Mouse (Mus musculus) hindbrain, embryonic 11.5 days (tissue): ENCODE measurements around the gene Atf1. TPM values are rescaled to one million over a fixed set of nuclear protein-coding genes. Genes with fewer than 3 reads are reported as not detected.

ENCODE experiments used
- ATAC-seq: fragments of 200-750 bp; cut with Nextera tagmentation; 2 replicates; pipeline ENCODE4 v1.8.0; 2017; ENCODE audit warnings: mild to moderate bottlenecking, moderate TSS enrichment, moderate library complexity; ENCODE audit not compliant: low FRiP score
- DNase-seq: peaks from one replicate; pipeline ENCODE4 v3.0.0-alpha.2; 2015; ENCODE audit warnings: low spot score
- H3K27ac ChIP-seq: fragments of 300-500 bp; sonication (generic); 2 replicates; pipeline ENCODE4 v1.5.1; 2014; ENCODE audit warnings: mild to moderate bottlenecking, low read depth, low read length
- H3K27me3 ChIP-seq: fragments of 300-500 bp; sonication (generic); 2 replicates; pipeline ENCODE4 v1.6.1; 2014; ENCODE audit warnings: mild to moderate bottlenecking, low read length, moderate library complexity, mixed read lengths; ENCODE audit not compliant: control insufficient read depth, insufficient read depth
- H3K36me3 ChIP-seq: fragments of 300-500 bp; sonication (generic); 2 replicates; pipeline ENCODE4 v1.6.1; 2014; ENCODE audit warnings: mild to moderate bottlenecking, low read length, moderate library complexity, mixed read lengths; ENCODE audit not compliant: control insufficient read depth, insufficient read depth
- H3K4me1 ChIP-seq: fragments of 300-500 bp; sonication (generic); replicated peaks from 2 replicates; pipeline ENCODE4 v1.6.1; 2014; ENCODE audit warnings: low read length, mixed read lengths; ENCODE audit not compliant: control insufficient read depth, insufficient read depth
- H3K4me2 ChIP-seq: fragments of 300-500 bp; sonication (generic); replicated peaks from 2 replicates; pipeline ENCODE4 v1.6.1; 2014; ENCODE audit warnings: mild to moderate bottlenecking, low read depth, low read length
- H3K4me3 ChIP-seq: fragments of 300-500 bp; sonication (generic); 2 replicates; pipeline ENCODE4 v1.5.1; 2014; ENCODE audit warnings: low read depth, low read length
- H3K9ac ChIP-seq: fragments of 300-500 bp; sonication (generic); 2 replicates; pipeline ENCODE4 v1.6.1; 2014; ENCODE audit warnings: low read depth, low read length
- H3K9me3 ChIP-seq: fragments of 300-500 bp; sonication (generic); 2 replicates; pipeline ENCODE4 v1.6.1; 2016; ENCODE audit warnings: low read length; ENCODE audit not compliant: control insufficient read depth
- WGBS: fragments of 180-500 bp; shearing (Covaris S2); extraction: QIAGEN DNeasy Blood & Tissue Kit; methylation state at CpG from one replicate; pipeline ENCODE4 v1.1.7; 2014; 5-methylcytosine and 5-hydroxymethylcytosine counted together
- polyA plus RNA-seq: library from polyadenylated mRNA; unstranded; fragments of >200 nt; fragmentation: Nextera tagmentation; extraction: Ambion mirVana; gene quantifications from 2 replicates; pipeline ENCODE4 v1.2.1, GENCODE M21; 2014

Gene Atf1
- polyA plus RNA-seq, 1 experiment from 2014 or later: 35.5 TPM

GRCm38 (mm10) chr15:100186234-100186633 is 41.4 kb upstream of the Atf1 start:
- Histone ChIP-seq H3K4me1 (no peaks in the 10 kb centered on the region), H3K9ac (no peak overlapping the region), H3K27me3 (no peaks in the 10 kb centered on the region), H3K4me2 (no peak overlapping the region), H3K4me3 (no peak overlapping the region), H3K9me3 (no peaks in the 10 kb centered on the region), H3K36me3 (peaks cover 8% of the 10 kb centered on the region; the same call in 1 of the 2 replicates), H3K27ac (no peak overlapping the region)
- DNase-seq (no peak), ATAC-seq (no peak)
- 91% methylated on average over 9 of the region's 9 CpGs for WGBS

GRCm38 (mm10) chr15:100186882-100187672 is 40.5 kb upstream of the Atf1 start:
- DNase-seq (no peak), ATAC-seq (no peak)
- Histone ChIP-seq H3K9ac (no peak overlapping the region), H3K9me3 (no peaks in the 10 kb centered on the region), H3K36me3 (peaks cover 14% of the 10 kb centered on the region; the same call in 1 of the 2 replicates), H3K4me3 (no peak overlapping the region), H3K27me3 (no peaks in the 10 kb centered on the region), H3K4me1 (no peaks in the 10 kb centered on the region), H3K4me2 (no peak overlapping the region), H3K27ac (no peak overlapping the region)
- WGBS: 94% methylated on average over 8 of the region's 8 CpGs

GRCm38 (mm10) chr15:100188542-100188941 is 39.1 kb upstream of the Atf1 start:
- Histone ChIP-seq H3K27ac (no peak overlapping the region), H3K9me3 (no peaks in the 10 kb centered on the region), H3K4me2 (no peak overlapping the region), H3K4me3 (no peak overlapping the region), H3K9ac (no peak overlapping the region), H3K36me3 (peaks cover 13% of the 10 kb centered on the region; the same call in 1 of the 2 replicates), H3K27me3 (no peaks in the 10 kb centered on the region), H3K4me1 (no peaks in the 10 kb centered on the region)
- DNase-seq (peak; percentile 39), ATAC-seq (no peak)
- 92% methylated on average over 5 of the region's 5 CpGs for WGBS

- WGBS: 84% methylated on average over 14 of the region's 14 CpGs
- Histone ChIP-seq H3K4me3 (no peak overlapping the region), H3K27ac (no peak overlapping the region), H3K4me2 (no peak overlapping the region), H3K27me3 (no peaks in the 10 kb centered on the region), H3K36me3 (peaks cover 13% of the 10 kb centered on the region; the same call in 1 of the 2 replicates), H3K9ac (no peak overlapping the region), H3K4me1 (no peaks in the 10 kb centered on the region), H3K9me3 (no peaks in the 10 kb centered on the region)
- no peak for ATAC-seq
- no peak for DNase-seq
Observed at GRCm38 (mm10) chr15:100188962-100189404, 38.6 kb upstream of the Atf1 start.

GRCm38 (mm10) chr15:100190083-100190482 is 37.5 kb upstream of the Atf1 start:
- no peaks in the 10 kb centered on the region for H3K27me3 ChIP-seq
- peaks cover 13% of the 10 kb centered on the region for H3K36me3 ChIP-seq
- DNase-seq (no peak), ATAC-seq (no peak)
- no peak overlapping the region for H3K4me3 ChIP-seq
- WGBS: 95% methylated on average over 5 of the region's 5 CpGs
- H3K9ac ChIP-seq: no peak overlapping the region
- no peaks in the 10 kb centered on the region for H3K9me3 ChIP-seq
- H3K27ac ChIP-seq: no peak overlapping the region
- no peaks in the 10 kb centered on the region for H3K4me1 ChIP-seq
- no peak overlapping the region for H3K4me2 ChIP-seq

- H3K4me3 ChIP-seq: no peak overlapping the region
- no peak overlapping the region for H3K4me2 ChIP-seq
- H3K27me3 ChIP-seq: no peaks in the 10 kb centered on the region
- H3K4me1 ChIP-seq: no peaks in the 10 kb centered on the region
- H3K9ac ChIP-seq: no peak overlapping the region
- no peak overlapping the region for H3K27ac ChIP-seq
- DNase-seq: no peak
- ATAC-seq: no peak
- 90% methylated on average over 11 of the region's 11 CpGs for WGBS
- no peaks in the 10 kb centered on the region for H3K9me3 ChIP-seq
- peaks cover 6% of the 10 kb centered on the region; the same call in 1 of the 2 replicates for H3K36me3 ChIP-seq
Observed at GRCm38 (mm10) chr15:100198983-100199745, 28.5 kb upstream of the Atf1 start.

- no peaks in the 10 kb centered on the region for H3K9me3 ChIP-seq
- no peak overlapping the region for H3K4me3 ChIP-seq
- no peak overlapping the region for H3K9ac ChIP-seq
- H3K4me2 ChIP-seq: no peak overlapping the region
- no peaks in the 10 kb centered on the region for H3K27me3 ChIP-seq
- H3K36me3 ChIP-seq: peaks cover 6% of the 10 kb centered on the region; the same call in 1 of the 2 replicates
- H3K27ac ChIP-seq: no peak overlapping the region
- DNase-seq: no peak
- no peaks in the 10 kb centered on the region for H3K4me1 ChIP-seq
- no peak for ATAC-seq
- WGBS: 80% methylated on average over 3 of the region's 3 CpGs
Observed at GRCm38 (mm10) chr15:100199790-100200189, 27.8 kb upstream of the Atf1 start.

- H3K4me1 ChIP-seq: no peaks in the 10 kb centered on the region
- no peak overlapping the region for H3K27ac ChIP-seq
- no peak overlapping the region for H3K4me2 ChIP-seq
- H3K36me3 ChIP-seq: 0 out of 2 replicates have a peak, but pooled peaks cover 11% of the 10 kb centered on the region
- no peak overlapping the region for H3K4me3 ChIP-seq
- H3K27me3 ChIP-seq: no peaks in the 10 kb centered on the region
- H3K9ac ChIP-seq: no peak overlapping the region
- ATAC-seq (no peak), DNase-seq (no peak)
- H3K9me3 ChIP-seq: no peaks in the 10 kb centered on the region
- WGBS: 94% methylated on average over 3 of the region's 3 CpGs
Observed at GRCm38 (mm10) chr15:100201806-100202205, 25.8 kb upstream of the Atf1 start.
